Mouse (Mus musculus): ENCODE results near the gene Slc7a5.

- TF ChIP-seq CTCF (IDR thresholded peaks at IDR 0.05; ENCODE audit: control insufficient read depth, insufficient read depth, insufficient read length) (no peak), MAX (IDR thresholded peaks at IDR 0.05) (no peak)
Measured at GRCm38 (mm10) chr8:121848495-121848894, 59.0 kb downstream of the Slc7a5 start.

Measured in C2C12 (cell line).